Mouse (Mus musculus) liver, postnatal 0 days (tissue): ENCODE results near the gene Fam71b. TPM values are rescaled to one million over a fixed set of nuclear protein-coding genes. Genes with fewer than 3 reads are reported as not detected.
"Not testable (repeated sequence)": the region's sequence is repeated elsewhere in the genome, so short reads cannot be mapped to it uniquely, and the experiment has no call there.

Experiments
- ATAC-seq: fragments of 200-750 bp; cut with Nextera tagmentation; 2 replicates; pipeline ENCODE4 v1.8.0; 2017; ENCODE audit warnings: mild to moderate bottlenecking, moderate library complexity
- DNase-seq: peaks from one replicate; pipeline ENCODE4 v3.0.0-alpha.2; 2016
- H3K27ac ChIP-seq: fragments of 300-500 bp; sonication (generic); 2 replicates; pipeline ENCODE4 v1.5.1; 2014; ENCODE audit warnings: antibody characterized with exemption, moderate library complexity, mild to moderate bottlenecking, low read depth
- H3K27me3 ChIP-seq: fragments of 300-500 bp; sonication (generic); 2 replicates; pipeline ENCODE4 v1.6.1; 2014; ENCODE audit warnings: low read length, control low read depth, mixed read lengths; ENCODE audit not compliant: insufficient read depth
- H3K36me3 ChIP-seq: fragments of 300-500 bp; sonication (generic); replicated peaks from 2 replicates; pipeline ENCODE4 v1.6.1; 2014; ENCODE audit warnings: mild to moderate bottlenecking, control low read depth, low read length, moderate library complexity, mixed read lengths; ENCODE audit not compliant: insufficient read depth
- H3K4me1 ChIP-seq: fragments of 300-500 bp; sonication (generic); 2 replicates; pipeline ENCODE4 v1.6.1; 2014; ENCODE audit warnings: antibody characterized with exemption, mild to moderate bottlenecking, control low read depth; ENCODE audit not compliant: insufficient read depth
- H3K4me2 ChIP-seq: fragments of 300-500 bp; sonication (generic); 2 replicates; pipeline ENCODE4 v1.6.1; 2014; ENCODE audit warnings: low read depth, mild to moderate bottlenecking, low read length, moderate library complexity, mixed read lengths
- H3K4me3 ChIP-seq: fragments of 300-500 bp; sonication (generic); 2 replicates; pipeline ENCODE4 v1.5.1; 2014; ENCODE audit warnings: low read depth, low read length
- H3K9ac ChIP-seq: fragments of 300-500 bp; sonication (generic); replicated peaks from 2 replicates; pipeline ENCODE4 v1.6.1; 2014; ENCODE audit warnings: mild to moderate bottlenecking, moderate library complexity
- H3K9me3 ChIP-seq: fragments of 300-500 bp; sonication (generic); 2 replicates; pipeline ENCODE4 v1.6.1; 2016; ENCODE audit warnings: mild to moderate bottlenecking, control low read depth, low read length, mixed read lengths
- CTCF ChIP-seq: sonication (generic); IDR thresholded peaks from 2 replicates; pipeline ENCODE4 v1.5.1; 2016; ENCODE audit warnings: antibody characterized with exemption, low read depth
- EP300 ChIP-seq: IDR thresholded peaks from 2 replicates; pipeline ENCODE4 v1.6.1; 2016; ENCODE audit warnings: antibody characterized with exemption, low read depth, mild to moderate bottlenecking
- WGBS: fragments of 180-500 bp; shearing (Covaris S2); extraction: QIAGEN DNeasy Blood & Tissue Kit; methylation state at CpG from one replicate; pipeline ENCODE4 v1.1.7; 2014; ENCODE audit not compliant: insufficient replicate concordance; 5-methylcytosine and 5-hydroxymethylcytosine counted together
- polyA plus RNA-seq: library from polyadenylated mRNA; unstranded; fragments of >200 nt; fragmentation: Nextera tagmentation; extraction: Ambion mirVana; gene quantifications from 2 replicates; pipeline ENCODE4 v1.2.1, GENCODE M21; 2015

Fam71b gene
- polyA plus RNA-seq, 1 experiment from 2014 or later, result not detected

DNA sequence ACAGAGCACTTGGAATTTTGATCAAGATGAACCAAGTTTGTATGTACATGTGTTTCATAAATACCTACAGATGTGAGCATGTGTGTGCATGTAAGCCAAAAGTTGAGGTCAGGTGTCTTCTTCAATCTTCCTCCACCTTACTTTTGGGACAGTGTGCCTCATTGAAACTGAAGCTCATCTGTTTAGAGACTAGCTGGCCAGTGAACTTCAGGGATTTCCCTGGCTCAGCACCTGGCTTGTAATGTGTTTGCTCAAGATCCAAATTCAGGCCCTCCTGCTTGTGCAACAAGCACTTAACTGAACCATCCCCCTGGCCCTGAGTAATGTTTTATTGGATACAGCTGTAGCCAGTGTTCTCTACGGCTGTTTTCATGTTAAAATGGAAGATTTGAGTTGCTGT, 22.1 kb downstream of the Fam71b start:
- no peaks in the 10 kb centered on the region for H3K27me3 ChIP-seq
- H3K4me3 ChIP-seq, result no peak overlapping the region
- WGBS, result 49% methylated on average over 1 of the region's 1 CpGs
- TF ChIP-seq EP300 (no peak), CTCF (no peak)
- no peaks in the 10 kb centered on the region for H3K4me1 ChIP-seq
- H3K9me3 ChIP-seq, result no peaks in the 10 kb centered on the region
- H3K36me3 ChIP-seq, result no peaks in the 10 kb centered on the region
- H3K4me2 ChIP-seq, result no peak overlapping the region
- DNase-seq (no peak), ATAC-seq (no peak)
- H3K27ac ChIP-seq, result no peak overlapping the region
- H3K9ac ChIP-seq, result no peak overlapping the region

DNA sequence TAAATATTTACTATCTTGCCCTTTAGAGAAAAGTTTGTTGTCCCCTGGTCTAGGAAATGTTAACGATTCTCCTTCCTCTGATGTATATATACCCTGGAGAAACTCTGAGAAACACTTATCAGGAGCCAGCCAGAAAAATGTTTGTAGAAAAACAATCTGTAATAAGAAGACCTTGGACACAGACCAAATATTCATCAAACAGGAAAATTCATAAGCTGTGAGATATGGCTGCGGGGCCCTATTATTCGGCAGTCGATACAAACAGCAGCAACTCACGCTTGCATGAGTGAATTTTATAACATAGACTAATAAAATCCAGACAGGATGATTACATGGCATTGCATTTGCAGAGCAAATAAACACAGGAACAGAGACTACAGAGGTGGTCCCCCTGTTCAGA, 22.5 kb downstream of the Fam71b start:
- no peaks in the 10 kb centered on the region for H3K4me1 ChIP-seq
- H3K36me3 ChIP-seq, result no peaks in the 10 kb centered on the region
- no peaks in the 10 kb centered on the region for H3K9me3 ChIP-seq
- H3K9ac ChIP-seq, result no peak overlapping the region
- H3K4me3 ChIP-seq, result no peak overlapping the region
- no peak for DNase-seq
- no peak overlapping the region for H3K27ac ChIP-seq
- TF ChIP-seq EP300 (no peak), CTCF (no peak)
- no peaks in the 10 kb centered on the region for H3K27me3 ChIP-seq
- ATAC-seq, result no peak
- WGBS, result 66% methylated on average over 5 of the region's 5 CpGs
- no peak overlapping the region for H3K4me2 ChIP-seq

DNA sequence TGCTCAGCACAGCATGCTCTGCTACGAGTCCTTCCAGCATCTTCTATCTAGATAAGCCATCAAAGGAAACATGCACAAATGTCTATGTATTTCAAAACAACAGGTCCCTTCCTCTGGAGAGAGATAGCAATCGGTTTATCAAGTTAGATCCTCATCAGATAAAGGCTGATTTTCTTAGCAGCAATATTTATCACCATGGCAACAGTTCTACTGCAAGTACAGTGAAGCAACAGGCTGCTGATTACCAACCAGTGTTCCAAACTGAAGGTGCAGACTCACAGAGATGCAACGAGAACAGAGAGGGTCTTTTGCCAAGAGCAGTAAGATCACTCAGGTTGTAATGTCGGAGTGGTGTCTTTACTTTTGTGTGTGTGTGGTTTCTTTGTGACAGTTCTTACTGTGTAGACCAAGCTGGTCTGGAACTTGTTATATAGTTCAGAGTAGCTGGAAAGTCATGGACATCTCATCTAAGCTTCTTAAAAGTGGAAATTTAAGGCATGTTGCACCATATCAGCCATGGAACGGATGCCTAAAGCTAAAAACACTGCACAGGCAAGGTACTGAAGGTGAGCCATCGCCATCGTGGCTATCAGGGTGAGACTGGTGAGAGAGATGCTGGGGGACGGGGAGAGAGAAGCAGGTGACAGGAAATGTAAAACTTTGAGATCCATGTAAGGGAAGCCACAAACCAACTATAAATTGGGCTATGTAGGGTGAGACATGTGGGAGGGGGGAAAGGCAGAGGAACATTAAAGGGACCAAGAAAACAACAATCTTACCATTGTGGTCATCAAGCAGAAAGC, 24.9 kb downstream of the Fam71b start:
- Histone ChIP-seq H3K36me3 (no peaks in the 10 kb centered on the region), H3K27me3 (no peaks in the 10 kb centered on the region), H3K9ac (no peak overlapping the region), H3K4me3 (no peak overlapping the region), H3K4me2 (no peak overlapping the region), H3K27ac (no peak overlapping the region), H3K9me3 (no peaks in the 10 kb centered on the region), H3K4me1 (no peaks in the 10 kb centered on the region)
- TF ChIP-seq EP300, result no peak
- no peak for TF ChIP-seq CTCF
- no peak for ATAC-seq
- DNase-seq, result no peak
- WGBS, result 61% methylated on average over 8 of the region's 8 CpGs

DNA sequence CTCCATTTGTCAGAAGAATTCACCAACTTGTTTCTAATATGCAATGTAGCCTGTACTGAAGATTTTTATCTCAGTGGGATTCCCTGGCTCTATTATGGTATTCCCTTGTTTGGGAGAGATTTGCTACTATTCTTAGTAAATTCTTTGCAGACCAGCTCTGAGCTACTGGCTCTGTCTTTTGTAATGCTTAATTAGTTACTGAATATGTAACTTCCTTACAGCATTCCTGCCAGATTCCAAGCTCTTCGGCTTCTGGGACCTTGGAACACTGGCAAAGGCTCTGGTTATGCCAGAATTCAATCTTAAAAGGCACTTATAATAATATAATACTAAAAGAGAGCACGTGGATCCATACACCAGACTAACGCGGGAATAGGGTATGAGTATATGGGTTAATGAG, 31.8 kb downstream of the Fam71b start:
- not testable (repeated sequence) for H3K27me3 ChIP-seq, H3K4me2 ChIP-seq, H3K36me3 ChIP-seq, H3K9ac ChIP-seq, H3K4me3 ChIP-seq, H3K9me3 ChIP-seq, H3K4me1 ChIP-seq, ATAC-seq, DNase-seq, H3K27ac ChIP-seq
- 61% methylated on average over 4 of the region's 4 CpGs for WGBS

DNA sequence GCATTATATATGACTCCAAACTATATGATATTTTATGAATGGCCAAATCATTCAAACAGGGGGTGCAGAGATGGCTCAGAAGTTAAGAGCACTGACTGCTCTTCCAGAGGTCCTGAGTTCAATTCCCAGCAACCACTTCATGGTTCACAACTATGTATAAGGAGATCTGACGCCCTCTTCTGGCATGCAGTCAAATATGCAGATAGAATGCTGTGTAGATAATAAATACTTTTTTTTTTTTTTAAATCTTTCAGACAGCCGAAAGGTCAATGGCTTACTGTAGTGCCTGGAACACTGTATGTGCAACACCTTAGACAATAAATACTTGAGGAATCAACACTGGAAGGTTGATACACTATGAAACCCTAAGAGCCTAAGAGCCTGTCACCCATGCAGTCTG, 33.8 kb downstream of the Fam71b start:
- Histone ChIP-seq H3K36me3 (no peaks in the 10 kb centered on the region), H3K4me2 (no peak overlapping the region), H3K27me3 (no peaks in the 10 kb centered on the region), H3K4me1 (no peaks in the 10 kb centered on the region), H3K4me3 (no peak overlapping the region), H3K27ac (no peak overlapping the region), H3K9ac (no peak overlapping the region), H3K9me3 (no peaks in the 10 kb centered on the region)
- ATAC-seq, result no peak
- TF ChIP-seq CTCF (peak; percentile 23), EP300 (no peak)
- 87% methylated on average over 2 of the region's 2 CpGs for WGBS
- DNase-seq, result no peak

DNA sequence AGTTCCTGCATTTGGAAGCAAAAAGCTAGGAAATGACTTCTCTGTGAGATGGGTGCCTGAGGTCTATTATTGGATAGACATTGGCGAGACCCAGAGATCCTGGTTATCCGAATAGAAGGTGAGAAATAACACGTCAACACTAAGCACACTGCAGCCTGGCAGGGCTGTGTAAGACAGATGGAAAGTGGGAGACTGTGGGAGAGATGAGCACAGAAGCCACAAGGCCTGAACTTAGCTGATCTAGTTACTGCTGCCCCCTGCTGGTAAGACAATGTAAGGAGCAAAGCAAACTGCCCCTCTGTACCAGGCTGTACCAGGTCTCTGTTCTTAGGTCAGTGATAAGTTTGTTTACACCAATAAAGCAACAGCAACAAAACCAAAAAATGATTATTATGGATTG, 34.8 kb downstream of the Fam71b start:
- no peak overlapping the region for H3K4me2 ChIP-seq
- 25% methylated on average over 3 of the region's 3 CpGs for WGBS
- ATAC-seq (peak; percentile 83), DNase-seq (peak; percentile 81)
- H3K4me3 ChIP-seq, result no peak overlapping the region
- no peak overlapping the region for H3K27ac ChIP-seq
- H3K36me3 ChIP-seq, result no peaks in the 10 kb centered on the region
- H3K9me3 ChIP-seq, result no peaks in the 10 kb centered on the region
- H3K4me1 ChIP-seq, result peaks cover 6% of the 10 kb centered on the region
- no peak overlapping the region for H3K9ac ChIP-seq
- peak; percentile 96 for TF ChIP-seq CTCF
- no peak for TF ChIP-seq EP300
- no peaks in the 10 kb centered on the region for H3K27me3 ChIP-seq
